Mouse (Mus musculus) forebrain, embryonic 14.5 days (tissue): Measurements from ENCODE around the gene Pja2. TPM values are rescaled to one million over a fixed set of nuclear protein-coding genes. Genes with fewer than 3 reads are reported as not detected.
"Not testable (repeated sequence)": the region's sequence is repeated elsewhere in the genome, so short reads cannot be mapped to it uniquely, and the experiment has no call there.

Experiments
- ATAC-seq: fragments of 200-750 bp; cut with Nextera tagmentation; 2 replicates; pipeline ENCODE4 v1.8.0; 2017; ENCODE audit warnings: mild to moderate bottlenecking, moderate library complexity
- DNase-seq: peaks from one replicate; pipeline ENCODE4 v3.0.0-alpha.2; 2015; ENCODE audit warnings: low spot score
- H3K27ac ChIP-seq: fragments of 300-500 bp; sonication (generic); 2 replicates; pipeline ENCODE4 v1.5.1; 2014; ENCODE audit warnings: low read depth, mild to moderate bottlenecking, control low read depth, low read length, moderate library complexity
- H3K27me3 ChIP-seq: fragments of 300-500 bp; sonication (generic); replicated peaks from 2 replicates; pipeline ENCODE4 v1.6.1; 2014; ENCODE audit warnings: low read length, control low read depth, mixed read lengths; ENCODE audit not compliant: control insufficient read depth, insufficient read depth
- H3K36me3 ChIP-seq: fragments of 300-500 bp; sonication (generic); 2 replicates; pipeline ENCODE4 v1.6.1; 2014; ENCODE audit warnings: low read length, control low read depth; ENCODE audit not compliant: control insufficient read depth, insufficient read depth
- H3K4me1 ChIP-seq: fragments of 300-500 bp; sonication (generic); 2 replicates; pipeline ENCODE4 v1.6.1; 2014; ENCODE audit warnings: antibody characterized with exemption, low read length, control low read depth; ENCODE audit not compliant: control insufficient read depth, insufficient read depth
- H3K4me2 ChIP-seq: fragments of 300-500 bp; sonication (generic); 2 replicates; pipeline ENCODE4 v1.6.1; 2014; ENCODE audit warnings: mild to moderate bottlenecking, control low read depth, low read length
- H3K4me3 ChIP-seq: fragments of 300-500 bp; sonication (generic); 2 replicates; pipeline ENCODE4 v1.5.1; 2014; ENCODE audit warnings: low read depth, low read length, control low read depth
- H3K9ac ChIP-seq: fragments of 300-500 bp; sonication (generic); 2 replicates; pipeline ENCODE4 v1.6.1; 2014; ENCODE audit warnings: mild to moderate bottlenecking, low read length, control low read depth, moderate library complexity
- H3K9me3 ChIP-seq: fragments of 300-500 bp; sonication (generic); replicated peaks from 2 replicates; pipeline ENCODE4 v1.6.1; 2016; ENCODE audit warnings: low read length, control low read depth, mixed read lengths; ENCODE audit not compliant: control insufficient read depth
- whole genome bisulfite sequencing: fragments of 180-500 bp; shearing (Covaris S2); extraction: QIAGEN DNeasy Blood & Tissue Kit; methylation state at CpG from one replicate; pipeline ENCODE4 v1.1.7; 2014; 5-methylcytosine and 5-hydroxymethylcytosine counted together
- polyA plus RNA-seq: library from polyadenylated mRNA; unstranded; fragments of >200 nt; fragmentation: Nextera tagmentation; extraction: Ambion mirVana; gene quantifications from 2 replicates; pipeline ENCODE4 v1.2.1, GENCODE M21; 2014

The Pja2 gene
- polyA plus RNA-seq, 1 experiment from 2014 or later, result 125 TPM

DNA sequence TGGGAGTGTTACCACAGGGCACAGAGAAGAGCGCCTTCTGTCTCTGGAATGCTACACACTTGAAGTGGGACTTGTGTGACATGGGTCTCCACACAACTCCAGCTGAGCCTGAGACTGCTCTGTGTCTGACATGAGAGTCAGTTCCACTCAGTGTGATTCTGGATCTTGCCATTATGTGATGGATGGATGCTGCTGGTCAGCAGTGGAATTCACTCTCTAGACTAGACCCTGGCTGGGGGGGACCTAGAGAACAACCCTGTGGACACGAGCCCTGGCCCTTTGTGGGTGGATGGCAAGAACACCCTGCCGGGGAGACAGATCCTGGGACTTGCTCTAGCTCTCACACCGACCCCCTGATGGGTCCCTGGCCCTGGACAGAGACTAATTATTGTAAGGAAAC, 56.5 kb downstream of the Pja2 start:
- no peaks in the 10 kb centered on the region for H3K9me3 ChIP-seq
- ATAC-seq, result no peak
- no peak overlapping the region for H3K4me3 ChIP-seq
- H3K27ac ChIP-seq, result no peak overlapping the region
- no peak overlapping the region for H3K9ac ChIP-seq
- H3K27me3 ChIP-seq, result no peaks in the 10 kb centered on the region
- H3K4me2 ChIP-seq, result no peak overlapping the region
- no peaks in the 10 kb centered on the region for H3K4me1 ChIP-seq
- H3K36me3 ChIP-seq, result peaks cover 11% of the 10 kb centered on the region; the same call in 1 of the 2 replicates
- 93% methylated on average over 4 of the region's 4 CpGs for WGBS
- DNase-seq, result no peak

DNA sequence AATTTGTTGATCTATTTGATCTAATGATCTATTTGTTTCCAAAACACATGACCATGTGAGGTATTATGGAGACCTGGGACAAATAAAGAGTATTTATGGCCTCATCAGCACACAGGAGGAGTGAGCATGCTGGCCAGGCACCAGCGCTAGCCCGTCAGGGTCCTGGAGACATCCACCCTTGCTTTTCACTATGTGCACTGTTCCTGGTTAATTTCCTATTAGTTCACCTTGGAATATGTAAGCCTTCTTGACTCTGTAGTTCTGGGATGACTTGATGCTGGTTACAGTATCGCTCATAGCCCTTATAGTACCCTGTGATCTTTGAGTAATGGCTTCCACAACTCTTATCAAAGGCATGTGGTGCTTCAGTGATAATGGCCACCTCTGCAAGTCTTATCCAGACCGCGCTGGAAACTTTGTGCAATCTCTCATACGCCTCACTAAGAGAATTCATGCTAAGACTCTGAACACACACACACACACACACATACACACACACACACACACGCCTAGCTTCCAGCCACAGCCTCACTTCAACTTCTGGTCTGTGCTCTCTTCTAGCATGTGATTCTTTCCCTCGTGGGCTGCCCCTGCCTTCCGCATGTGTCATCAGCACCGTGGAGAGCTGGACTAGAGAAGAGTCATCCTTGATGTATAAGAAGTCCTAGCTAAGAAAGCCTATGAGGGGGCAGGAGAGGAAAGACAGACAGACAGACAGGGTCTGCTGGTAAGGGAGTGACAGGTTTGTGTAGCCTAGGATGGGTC, 57.2 kb downstream of the Pja2 start:
- no peaks in the 10 kb centered on the region for H3K9me3 ChIP-seq
- no peak overlapping the region for H3K4me3 ChIP-seq
- 96% methylated on average over 10 of the region's 10 CpGs for WGBS
- no peak overlapping the region for H3K27ac ChIP-seq
- ATAC-seq (no peak), DNase-seq (no peak)
- H3K36me3 ChIP-seq, result peaks cover 8% of the 10 kb centered on the region; the same call in 1 of the 2 replicates
- H3K9ac ChIP-seq, result no peak overlapping the region
- H3K4me2 ChIP-seq, result no peak overlapping the region
- H3K27me3 ChIP-seq, result no peaks in the 10 kb centered on the region
- H3K4me1 ChIP-seq, result no peaks in the 10 kb centered on the region

DNA sequence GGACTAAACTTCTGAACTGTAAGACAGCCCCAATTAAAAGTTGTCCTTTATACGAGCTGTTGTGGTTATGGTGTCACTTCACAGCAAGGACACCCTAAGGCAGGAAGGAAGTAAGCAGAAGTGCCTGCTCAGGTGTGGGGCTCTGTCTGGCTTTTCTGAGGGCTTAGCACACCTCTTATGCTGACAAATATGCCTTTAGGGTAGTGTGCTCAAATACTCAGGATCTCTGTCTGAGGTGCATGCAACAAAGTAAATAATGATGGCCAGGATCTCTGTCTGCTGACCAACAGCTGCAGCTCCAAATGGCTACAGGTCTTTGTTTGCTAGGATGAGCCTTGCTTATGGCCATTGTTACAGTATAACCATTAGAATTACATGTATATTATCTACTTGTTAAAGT, 71.1 kb downstream of the Pja2 start:
- Histone ChIP-seq H3K4me1 (no peaks in the 10 kb centered on the region), H3K27me3 (no peaks in the 10 kb centered on the region), H3K9ac (no peak overlapping the region), H3K9me3 (no peaks in the 10 kb centered on the region), H3K36me3 (no peaks in the 10 kb centered on the region), H3K4me2 (no peak overlapping the region), H3K27ac (no peak overlapping the region), H3K4me3 (no peak overlapping the region)
- ATAC-seq (no peak), DNase-seq (no peak)
- WGBS, result 76% methylated on average over 1 of the region's 1 CpGs

DNA sequence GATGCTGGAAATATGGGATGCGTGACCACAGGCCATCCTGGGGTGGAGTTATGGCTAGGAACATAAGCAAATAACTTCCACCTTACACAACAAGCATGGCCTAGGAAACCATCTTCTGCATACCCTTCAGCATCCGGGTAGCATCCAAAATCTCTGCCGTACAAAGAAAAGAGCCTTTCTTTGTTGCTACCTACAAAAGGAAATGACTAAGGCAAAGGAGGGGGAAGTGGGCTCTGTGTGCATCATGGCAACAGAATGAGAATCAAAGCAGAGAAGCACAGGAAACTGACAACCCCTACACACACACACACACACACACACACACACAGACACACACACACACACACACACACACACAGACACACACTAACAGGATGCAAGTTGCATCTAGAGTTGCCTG, 83.5 kb downstream of the Pja2 start:
- DNase-seq, result no peak
- H3K36me3 ChIP-seq, result no peaks in the 10 kb centered on the region
- no peak overlapping the region for H3K4me2 ChIP-seq
- ATAC-seq, result no peak
- WGBS, result 47% methylated on average over 3 of the region's 3 CpGs
- H3K27me3 ChIP-seq, result no peaks in the 10 kb centered on the region
- no peaks in the 10 kb centered on the region for H3K9me3 ChIP-seq
- no peak overlapping the region for H3K9ac ChIP-seq
- H3K27ac ChIP-seq, result no peak overlapping the region
- no peak overlapping the region for H3K4me3 ChIP-seq
- no peaks in the 10 kb centered on the region for H3K4me1 ChIP-seq

DNA sequence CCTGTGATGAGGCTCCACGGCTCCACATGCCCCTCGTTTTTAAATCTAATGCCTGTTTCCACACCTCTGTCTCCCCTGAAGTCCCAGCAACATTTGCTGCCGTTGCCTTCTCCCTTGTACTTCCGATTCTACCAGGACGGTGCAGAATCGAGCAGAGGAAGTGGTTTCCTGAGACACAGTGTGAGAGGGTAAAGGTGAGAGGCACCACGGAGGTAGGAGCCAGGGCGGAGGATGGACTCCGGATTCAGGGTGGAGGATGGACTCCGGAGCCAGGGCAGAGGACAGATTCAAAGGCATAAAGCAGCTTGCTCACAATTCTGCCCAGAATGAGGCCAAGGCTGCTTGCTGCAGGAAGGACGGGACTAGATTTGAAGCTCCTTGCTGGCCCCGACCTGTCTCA, 88.8 kb downstream of the Pja2 start:
- no peaks in the 10 kb centered on the region for H3K36me3 ChIP-seq
- ATAC-seq (no peak), DNase-seq (no peak)
- H3K4me1 ChIP-seq, result no peaks in the 10 kb centered on the region
- no peak overlapping the region for H3K27ac ChIP-seq
- 82% methylated on average over 12 of the region's 12 CpGs for WGBS
- no peaks in the 10 kb centered on the region for H3K9me3 ChIP-seq
- no peak overlapping the region for H3K9ac ChIP-seq
- H3K4me3 ChIP-seq, result no peak overlapping the region
- no peak overlapping the region for H3K4me2 ChIP-seq
- H3K27me3 ChIP-seq, result no peaks in the 10 kb centered on the region

DNA sequence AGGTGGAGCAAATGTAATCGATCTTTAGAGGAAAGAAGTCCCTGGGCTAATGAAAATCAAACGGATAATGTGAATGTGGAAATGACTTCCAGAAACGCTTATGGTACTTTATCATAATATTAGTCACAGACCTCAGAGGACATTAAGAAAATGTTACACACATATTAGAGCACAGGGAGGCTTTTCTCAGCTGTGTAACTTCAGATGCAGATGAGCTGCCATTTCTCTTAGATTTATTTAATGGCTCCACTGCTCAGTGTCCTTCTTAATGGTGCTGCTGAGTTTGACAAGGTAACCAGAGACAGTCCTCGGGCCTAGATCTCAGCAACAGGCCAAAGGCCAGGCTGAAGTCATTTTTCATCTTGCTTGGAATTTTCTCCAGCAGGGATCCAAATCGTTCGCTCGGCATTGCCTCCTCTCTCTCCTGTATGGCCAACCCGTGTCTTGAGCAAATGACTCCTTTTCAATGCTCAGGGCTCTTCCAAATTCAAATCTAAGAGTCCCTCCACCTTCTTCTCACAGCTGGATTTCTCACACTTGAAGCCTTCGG, 89.3 kb downstream of the Pja2 start:
- Histone ChIP-seq H3K27ac (no peak overlapping the region), H3K36me3 (no peaks in the 10 kb centered on the region), H3K4me2 (no peak overlapping the region), H3K4me1 (no peaks in the 10 kb centered on the region), H3K9ac (no peak overlapping the region), H3K4me3 (no peak overlapping the region), H3K9me3 (no peaks in the 10 kb centered on the region), H3K27me3 (no peaks in the 10 kb centered on the region)
- WGBS, result 83% methylated on average over 9 of the region's 9 CpGs
- ATAC-seq (no peak), DNase-seq (no peak)

DNA sequence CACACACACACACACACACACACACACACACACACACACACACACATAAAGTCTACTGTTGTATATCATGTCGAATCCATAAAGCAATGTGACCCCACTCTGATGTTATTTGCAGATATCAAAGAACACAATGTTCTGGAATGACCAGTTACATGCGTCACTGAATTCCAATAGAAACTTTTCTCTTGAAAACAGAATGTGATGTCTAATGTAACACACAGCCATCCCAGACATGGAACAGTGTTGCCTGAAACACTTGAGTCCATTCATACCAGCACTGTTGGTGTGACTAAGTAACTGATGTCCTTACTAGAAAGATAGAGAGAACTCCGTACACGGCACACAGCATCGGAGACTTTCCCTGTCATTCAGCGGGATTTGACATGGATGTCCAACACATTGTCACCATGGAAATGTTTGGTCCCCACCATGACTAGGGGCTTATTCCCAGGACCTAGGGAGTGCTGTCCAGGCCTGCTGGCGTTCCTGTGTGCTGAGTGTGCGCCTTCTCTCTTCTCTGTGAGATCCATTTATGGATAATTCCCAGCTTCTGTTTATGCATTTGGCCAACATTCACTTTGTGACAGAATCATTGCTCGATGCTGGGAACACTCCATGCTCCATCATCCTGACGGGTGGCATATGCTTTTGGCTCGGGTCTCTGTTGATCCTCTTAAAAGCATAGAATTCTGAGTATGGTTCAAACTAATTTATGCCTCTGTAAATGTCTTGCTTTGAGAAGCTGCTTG, 90.0 kb downstream of the Pja2 start:
- Histone ChIP-seq H3K4me1 (no peaks in the 10 kb centered on the region), H3K9me3 (no peaks in the 10 kb centered on the region), H3K4me3 (no peak overlapping the region), H3K36me3 (no peaks in the 10 kb centered on the region), H3K9ac (no peak overlapping the region), H3K27me3 (no peaks in the 10 kb centered on the region), H3K27ac (no peak overlapping the region), H3K4me2 (no peak overlapping the region)
- ATAC-seq (no peak), DNase-seq (peak; percentile 55)
- WGBS, result 78% methylated on average over 11 of the region's 11 CpGs

DNA sequence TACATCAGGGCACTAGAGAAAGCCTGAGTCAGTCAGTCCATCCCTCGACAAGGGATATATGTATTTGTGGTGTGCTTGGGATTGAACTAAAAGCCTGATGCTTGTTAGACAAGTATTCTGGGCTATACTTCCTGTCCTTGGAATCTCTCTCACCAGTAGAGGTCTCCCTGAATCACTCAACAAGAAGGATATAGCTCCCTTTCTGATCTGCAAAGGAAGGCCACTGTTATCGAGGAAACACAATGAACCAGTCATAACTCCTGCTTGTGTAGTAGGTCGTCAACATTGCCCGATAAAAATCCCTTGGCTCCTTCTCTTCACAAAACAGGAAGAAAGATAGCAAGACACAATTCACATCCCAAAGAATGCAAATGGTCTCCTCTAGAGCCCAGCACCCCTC, 99.6 kb downstream of the Pja2 start:
- Histone ChIP-seq H3K9me3 (no peaks in the 10 kb centered on the region), H3K27me3 (no peaks in the 10 kb centered on the region), H3K4me1 (no peaks in the 10 kb centered on the region), H3K27ac (no peak overlapping the region), H3K9ac (no peak overlapping the region), H3K4me2 (no peak overlapping the region), H3K4me3 (no peak overlapping the region), H3K36me3 (no peaks in the 10 kb centered on the region)
- ATAC-seq, result no peak
- no peak for DNase-seq
- 83% methylated on average over 4 of the region's 4 CpGs for WGBS

DNA sequence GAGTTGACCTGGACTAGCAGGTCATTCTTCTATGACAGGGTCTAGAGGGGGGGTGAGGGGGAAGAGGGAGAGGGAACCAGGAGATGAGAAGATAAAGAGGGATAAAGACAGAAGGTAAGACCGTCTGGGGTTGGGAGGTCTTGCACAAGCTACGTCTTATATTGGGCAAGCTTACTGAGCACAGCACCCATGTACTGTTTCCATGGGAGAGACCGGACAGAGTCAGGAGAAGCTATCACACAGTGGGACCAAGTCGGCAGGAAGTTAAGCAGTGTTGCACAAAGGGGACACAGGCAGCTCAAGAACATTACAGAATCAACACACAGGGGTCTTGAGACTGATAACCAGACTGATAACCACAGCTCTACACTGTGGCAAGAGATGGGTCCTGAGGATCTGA, 100.1 kb downstream of the Pja2 start:
- WGBS, result 94% methylated on average over 4 of the region's 4 CpGs
- not testable (repeated sequence) for H3K4me3 ChIP-seq, H3K36me3 ChIP-seq, H3K27me3 ChIP-seq, ATAC-seq, H3K4me1 ChIP-seq, H3K4me2 ChIP-seq, H3K9ac ChIP-seq, H3K27ac ChIP-seq, DNase-seq, H3K9me3 ChIP-seq
